Mouse (Mus musculus) kidney, postnatal 14 days (tissue): Measurements from ENCODE around the gene Larp1b.
A peak's percentile ranks its signal among the peaks of the same experiment; 100 is the strongest.

ENCODE experiments used
- DNase-seq: peaks from one replicate; pipeline ENCODE4 v3.0.0; 2022; ENCODE audit warnings: mixed read lengths

Gene Larp1b

GRCm38 (mm10) chr3:41082885-41083789 is 133.5 kb downstream of the Larp1b start, which contains the start of gene Pgrmc2:
TSS of gene Pgrmc2 (minus strand) at chr3:41083046.
- DNase-seq, result peak; percentile 99

DNA sequence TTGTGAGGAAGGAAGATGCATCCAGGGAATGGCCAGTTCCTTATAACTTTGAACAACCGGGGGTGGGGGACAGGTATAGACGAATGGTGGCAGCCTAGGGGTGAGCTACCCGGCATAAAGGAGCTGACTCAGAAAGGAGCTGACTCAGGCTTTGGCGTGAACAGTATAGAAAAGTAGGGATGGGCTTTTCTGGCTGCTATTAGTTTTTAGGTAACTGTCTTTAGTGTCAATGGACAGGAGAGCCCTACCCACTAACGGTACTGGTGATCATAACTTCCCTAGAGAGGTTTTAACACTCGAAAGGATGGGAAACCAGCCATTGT is 134.1 kb downstream of the Larp1b start:
- no peak for DNase-seq

DNA sequence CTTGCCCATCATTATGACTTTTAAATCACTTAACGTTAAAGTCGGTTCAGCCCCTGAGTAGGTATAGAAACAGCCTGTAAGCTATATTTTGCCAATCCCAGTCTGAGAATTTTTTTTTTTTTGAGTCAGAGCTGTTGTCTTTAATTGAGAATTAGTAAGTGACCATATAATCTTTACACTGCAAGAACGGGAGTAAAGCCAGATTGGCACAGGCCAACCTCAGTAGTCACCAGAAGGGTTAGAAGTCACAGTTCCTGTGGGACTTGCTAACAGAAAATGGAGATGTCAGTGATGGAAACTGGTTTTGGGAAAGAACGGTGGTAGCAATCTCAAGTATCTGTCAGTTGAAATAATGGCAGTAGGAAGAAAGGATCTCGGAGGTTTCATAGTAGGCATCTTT is 134.8 kb downstream of the Larp1b start:
- no peak for DNase-seq

DNA sequence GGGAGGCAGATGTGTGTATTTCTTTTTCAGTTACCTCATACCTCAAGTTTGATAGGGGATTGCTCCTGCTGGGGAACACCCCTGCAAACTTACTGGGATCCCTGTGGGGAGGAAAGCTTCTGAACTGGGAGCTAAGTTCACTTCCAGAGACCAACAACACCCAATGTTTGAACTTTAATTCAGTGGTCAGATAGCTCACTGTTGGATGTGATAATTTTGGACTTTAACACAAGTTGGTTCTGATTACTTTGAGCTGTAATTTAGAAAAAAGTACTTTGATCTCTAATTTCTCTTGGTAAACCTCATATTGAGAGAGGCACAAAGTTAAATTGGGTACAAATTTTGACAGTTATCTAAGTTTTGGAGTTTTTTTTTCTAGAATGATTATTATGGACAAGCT is 137.4 kb downstream of the Larp1b start:
- DNase-seq, result no peak
